Mouse (Mus musculus) mesoderm, embryonic 11.5 days (tissue): Measurements from ENCODE around the gene Cyth1.

Experiments used
- DNase-seq: peaks from one replicate; pipeline ENCODE4 v3.0.0-alpha.2; 2012; ENCODE audit warnings: low read depth, low spot score

The Cyth1 gene

GRCm38 (mm10) chr11:118223416-118224067 lies 24.9 kb downstream of the Cyth1 start:
- no peak for DNase-seq

DNA sequence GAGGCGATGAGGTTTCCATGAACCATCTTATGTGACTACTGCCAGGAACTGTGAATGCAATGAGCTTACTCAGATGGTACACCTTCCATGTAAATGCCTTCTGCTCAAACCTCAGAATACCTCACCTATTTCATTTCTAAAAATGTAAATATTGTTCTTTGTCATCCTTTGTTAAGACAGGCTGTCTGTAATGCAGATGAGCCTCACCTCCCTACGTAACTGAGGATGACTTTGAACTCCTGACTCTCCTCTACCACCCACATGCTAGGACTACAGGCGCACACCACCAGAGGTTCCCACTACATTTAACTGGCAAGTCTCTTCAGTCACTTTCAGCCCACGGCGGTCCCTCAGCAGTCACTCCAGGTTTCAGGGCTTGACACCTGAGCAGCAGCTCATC lies 25.5 kb downstream of the Cyth1 start:
- DNase-seq = no peak

- no peak for DNase-seq
Observed at GRCm38 (mm10) chr11:118222351-118222885, 26.0 kb downstream of the Cyth1 start.

DNA sequence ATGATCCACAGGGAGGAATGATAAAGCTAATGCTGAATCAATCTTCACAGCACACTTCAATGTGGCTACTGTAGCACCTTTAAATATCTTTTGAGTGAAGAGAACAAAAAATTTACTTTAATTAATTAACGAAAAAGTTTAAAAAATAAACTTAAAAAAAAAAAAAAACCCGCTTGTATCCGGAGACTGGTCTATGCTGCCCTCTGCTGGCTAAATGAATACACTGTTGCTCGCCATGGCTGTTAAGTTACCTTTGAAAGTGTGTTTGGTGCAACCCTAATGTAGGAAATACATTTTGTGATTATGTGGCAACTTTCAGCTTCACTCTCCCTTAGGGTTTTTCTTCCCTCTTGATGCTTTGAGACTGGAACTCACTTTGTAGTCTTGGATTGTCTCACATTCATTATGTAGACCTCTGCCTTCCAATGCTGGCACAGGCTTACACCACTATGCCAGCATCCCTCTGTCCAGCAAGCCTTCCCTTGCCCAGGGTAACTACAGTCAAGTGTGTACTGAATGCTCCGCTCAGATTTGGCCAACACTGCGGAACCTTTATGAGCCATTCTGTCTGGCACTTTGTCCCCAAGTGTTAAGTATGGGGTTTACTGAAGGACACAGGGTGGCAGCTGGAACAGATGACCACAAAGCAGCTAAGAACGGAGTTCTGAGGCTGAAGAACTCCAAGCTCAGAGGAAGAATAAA lies 27.7 kb downstream of the Cyth1 start:
- no peak for DNase-seq

DNA sequence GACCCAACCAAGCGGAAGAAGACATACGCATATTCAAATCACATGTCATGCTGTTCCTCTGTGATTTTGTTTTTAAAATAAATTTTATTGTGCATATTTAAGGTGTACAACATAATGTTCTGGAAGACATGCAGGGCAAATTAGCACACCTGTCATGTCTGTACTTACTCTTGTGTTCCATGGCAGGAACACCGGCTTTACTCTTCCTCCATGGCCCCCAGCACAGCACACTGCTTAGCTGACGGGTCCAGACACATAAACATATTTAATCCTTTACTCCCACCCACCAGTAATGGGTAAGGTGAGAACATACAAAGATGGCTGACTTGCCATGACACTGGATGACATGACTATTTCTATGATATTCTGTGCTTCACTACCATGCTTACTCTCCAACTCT lies 29.3 kb downstream of the Cyth1 start:
- DNase-seq = no peak

DNA sequence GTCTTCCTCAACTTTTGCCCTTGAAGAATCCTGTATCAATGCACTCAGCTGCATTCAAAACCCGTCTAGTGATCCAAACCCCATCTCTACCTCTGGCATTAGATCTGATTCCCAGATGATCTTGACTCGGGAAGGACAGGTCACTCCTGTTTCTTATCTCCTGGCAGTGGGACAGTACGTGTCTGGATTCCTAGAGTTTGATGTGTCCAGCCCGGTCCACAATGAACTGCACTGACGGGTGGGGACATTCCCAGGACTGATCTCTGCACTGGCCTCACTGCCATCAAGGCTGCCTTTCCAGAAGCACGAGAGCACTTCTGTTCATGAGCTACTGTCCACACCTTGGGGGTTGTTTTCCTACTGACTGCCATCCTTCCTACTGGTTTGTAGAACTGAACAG lies 31.9 kb downstream of the Cyth1 start:
- no peak for DNase-seq

GRCm38 (mm10) chr11:118215928-118216458 lies 32.4 kb downstream of the Cyth1 start:
- DNase-seq = no peak

- no peak for DNase-seq
Observed at GRCm38 (mm10) chr11:118212636-118213112, 35.7 kb downstream of the Cyth1 start.

DNA sequence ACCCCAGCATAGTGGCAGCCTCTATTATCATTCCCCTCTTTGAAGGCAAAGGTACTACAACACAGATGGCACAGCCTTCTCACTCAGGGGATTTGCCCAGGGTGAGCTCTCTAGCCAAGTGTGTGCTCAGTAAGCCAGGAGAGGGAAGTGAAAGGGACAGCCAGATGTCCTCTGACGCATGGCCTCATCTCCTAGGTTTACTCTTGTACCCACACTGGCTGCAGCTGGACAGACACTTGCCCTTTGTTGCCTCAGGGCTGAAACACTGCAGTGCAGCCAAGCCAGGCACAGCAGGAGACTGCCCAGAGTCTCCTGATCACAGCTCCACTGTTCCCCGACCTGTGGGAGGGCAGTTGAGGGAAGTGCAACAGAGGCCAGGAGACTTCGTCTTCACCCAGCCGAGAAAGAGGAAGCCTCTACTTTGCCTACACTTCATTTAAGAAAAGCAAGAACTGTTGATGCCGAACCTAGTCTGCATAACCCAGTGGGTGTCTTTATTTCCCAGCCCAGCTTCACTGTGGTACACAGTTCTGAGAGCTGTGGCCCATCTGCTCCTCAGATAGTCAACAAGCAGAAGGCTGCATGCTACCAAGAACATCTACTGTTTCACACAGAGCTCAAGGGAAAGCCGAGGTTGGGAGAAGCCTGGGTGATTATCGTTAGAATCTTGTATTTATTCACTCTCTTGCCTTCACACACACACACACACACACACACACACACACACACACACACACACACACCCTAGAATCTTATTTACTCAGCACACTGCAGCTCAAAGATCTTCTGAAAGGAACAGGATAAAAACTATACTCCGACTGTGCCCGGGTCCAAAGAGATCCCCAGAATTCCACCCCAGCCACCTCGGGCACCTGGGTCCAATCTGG lies 36.4 kb downstream of the Cyth1 start:
- DNase-seq = no peak

DNA sequence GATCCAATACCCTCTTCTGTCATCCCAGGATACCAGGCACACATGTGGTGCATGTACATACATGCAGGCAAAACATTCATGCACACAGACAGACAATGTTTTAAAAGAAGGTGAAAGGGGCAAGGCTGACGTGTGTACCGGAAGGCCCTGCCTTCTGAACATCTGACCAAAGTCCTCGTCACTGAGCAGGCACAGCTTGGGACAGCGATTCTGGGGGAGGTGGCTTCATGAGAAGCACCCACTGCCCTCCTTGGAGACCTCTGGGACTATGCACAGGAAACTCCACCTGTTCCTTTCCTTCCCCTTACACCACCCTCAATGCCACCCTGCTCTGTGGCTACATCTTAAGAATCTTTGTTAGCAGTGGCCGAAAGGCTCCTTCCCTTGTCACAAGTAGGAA lies 37.4 kb downstream of the Cyth1 start:
- DNase-seq = no peak

DNA sequence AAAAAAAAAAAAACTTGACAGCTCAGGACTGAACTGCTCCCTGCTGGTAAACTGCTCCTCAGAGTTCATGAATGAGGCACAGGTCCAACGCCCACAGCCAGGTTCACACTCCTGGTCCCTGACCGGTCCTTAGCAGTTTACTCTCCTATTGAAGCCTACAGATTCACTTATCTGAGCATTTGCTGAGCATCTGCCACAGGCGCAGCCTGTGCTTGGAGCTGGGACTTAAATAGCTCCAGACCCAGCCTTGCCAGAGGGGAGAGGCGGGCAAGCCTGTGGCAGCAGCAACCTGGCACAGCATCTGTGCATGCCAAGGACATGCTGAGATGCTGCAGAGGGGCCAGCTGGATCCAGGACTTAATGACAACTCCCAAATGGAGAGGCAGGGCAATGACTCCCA lies 38.3 kb downstream of the Cyth1 start:
- no peak for DNase-seq

- no peak for DNase-seq
Observed at GRCm38 (mm10) chr11:118209376-118209775, 39.0 kb downstream of the Cyth1 start.

DNA sequence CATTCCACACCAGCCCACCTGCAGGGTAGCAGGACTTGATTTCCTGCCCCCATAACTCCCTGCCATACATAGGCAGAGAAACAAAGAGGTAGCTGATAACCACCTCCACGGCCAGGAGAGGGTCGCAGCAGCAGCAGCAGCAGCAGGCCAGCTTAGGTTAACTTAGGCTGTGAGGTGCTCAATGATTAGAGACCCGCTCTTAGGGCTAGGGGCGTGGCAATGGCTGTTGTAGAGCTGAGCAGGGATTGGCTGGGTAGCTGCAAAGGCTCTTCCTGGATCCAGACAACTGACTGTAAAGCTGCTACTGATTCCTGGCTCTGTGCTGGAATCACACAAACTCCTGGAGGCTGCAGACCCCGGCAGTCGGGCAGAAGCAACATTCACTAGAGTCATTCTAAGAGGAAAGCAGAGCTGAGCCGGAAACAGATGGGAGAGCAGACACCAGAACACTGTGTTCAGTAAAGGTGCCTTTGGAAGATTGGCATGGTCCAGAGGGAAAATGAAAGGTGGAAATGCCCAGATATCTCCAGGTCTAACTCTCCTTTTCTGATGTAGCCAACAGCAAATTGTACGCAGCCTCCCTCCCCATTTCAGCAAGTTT lies 39.6 kb downstream of the Cyth1 start:
- peak; percentile 42 for DNase-seq

DNA sequence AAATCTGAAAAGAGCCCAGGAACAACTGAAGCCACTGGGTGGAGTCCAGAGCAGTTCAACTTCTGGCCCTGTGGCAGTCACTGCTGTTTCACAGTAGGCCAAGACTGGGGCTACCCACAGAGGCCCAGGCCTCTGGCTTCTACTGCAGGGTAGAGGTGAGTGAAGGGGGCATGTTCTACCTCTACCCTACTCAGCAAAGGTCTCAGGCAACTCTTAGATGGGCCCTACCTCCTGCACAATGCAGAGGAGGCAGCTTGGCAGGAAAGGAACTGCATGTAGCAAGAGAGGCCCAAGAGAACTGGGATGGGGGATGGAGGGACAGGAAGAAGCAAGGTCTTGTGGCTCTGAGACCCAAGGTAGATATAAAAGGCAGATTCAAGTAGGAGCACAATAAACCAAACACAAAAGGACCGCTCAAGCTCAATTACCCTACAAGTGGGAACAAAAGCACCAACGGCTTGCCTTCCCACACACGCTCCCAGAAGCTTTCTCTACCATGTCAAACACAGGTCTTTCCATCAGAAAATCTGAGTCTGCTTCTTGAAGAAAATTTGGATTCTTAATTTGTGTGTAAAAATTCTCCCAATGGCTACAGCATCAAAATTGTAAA lies 40.9 kb downstream of the Cyth1 start:
- DNase-seq = no peak

DNA sequence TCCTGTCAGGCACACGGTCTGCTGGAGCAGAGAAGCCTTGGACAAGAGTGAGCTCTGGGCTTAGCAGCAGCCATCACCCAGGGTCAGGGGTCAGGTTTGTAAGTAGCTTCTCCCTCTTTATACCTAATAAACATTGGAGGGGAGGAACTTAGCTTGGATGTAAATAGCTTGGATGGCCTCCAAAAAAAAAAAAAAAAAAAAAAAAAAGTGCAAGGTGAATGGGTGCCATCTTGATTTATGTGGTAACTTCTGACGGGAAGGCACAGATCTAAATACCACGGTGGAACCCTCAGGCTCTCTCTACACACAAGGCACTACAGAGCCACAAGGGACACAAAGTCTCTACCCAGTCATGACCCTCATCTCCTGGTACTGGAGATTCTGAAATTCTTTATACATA lies 42.1 kb downstream of the Cyth1 start:
- no peak for DNase-seq

DNA sequence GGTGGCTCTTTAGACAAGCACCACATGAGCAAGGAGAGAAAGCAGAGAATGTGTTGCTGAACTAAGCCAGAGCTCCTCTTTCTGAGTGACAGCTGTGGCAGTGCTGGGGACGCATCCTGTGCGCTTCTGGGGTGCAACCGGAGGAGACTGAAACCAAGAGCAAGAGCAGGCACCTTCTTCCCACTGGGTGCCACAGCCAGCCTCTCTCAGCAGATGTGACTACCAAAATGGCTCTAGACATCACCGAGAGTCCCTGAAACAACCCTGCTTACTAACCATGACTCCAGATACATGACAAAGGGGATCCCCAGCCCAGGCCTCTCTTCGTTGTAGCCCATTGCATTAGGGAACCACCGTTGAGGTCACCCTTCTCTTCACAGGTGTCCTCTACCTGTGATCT lies 44.9 kb downstream of the Cyth1 start:
- no peak for DNase-seq

GRCm38 (mm10) chr11:118202410-118203233 lies 45.8 kb downstream of the Cyth1 start:
- peak; percentile 75 for DNase-seq

DNA sequence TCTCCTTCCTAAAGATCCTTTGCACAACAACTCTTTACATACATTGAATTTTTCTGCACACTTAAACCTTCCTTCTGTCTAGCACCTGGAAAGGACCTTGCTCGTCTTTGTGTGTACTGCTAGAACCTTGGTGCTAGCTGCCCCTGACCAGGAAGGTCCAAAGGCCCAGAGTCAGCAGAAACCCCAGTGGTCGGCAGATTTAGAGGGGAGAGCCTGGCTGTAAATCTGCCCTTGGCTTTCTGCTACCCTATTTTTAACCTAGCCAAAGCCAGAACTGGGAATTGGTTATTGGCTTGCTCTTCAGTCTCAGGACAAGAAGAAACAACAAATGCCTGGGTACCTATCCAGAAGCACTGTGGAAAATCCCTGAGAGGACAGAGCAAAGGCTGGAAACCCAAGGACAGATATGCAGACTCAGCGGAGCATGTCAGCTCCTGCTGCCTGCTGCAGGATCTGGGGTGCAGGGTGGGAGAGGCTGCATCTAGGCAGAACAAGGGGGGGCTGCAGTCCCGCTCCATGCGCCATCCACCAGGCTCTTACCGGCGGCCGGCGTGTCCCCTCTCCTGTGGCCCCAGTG lies 46.5 kb downstream of the Cyth1 start:
- no peak for DNase-seq
